Mouse (Mus musculus): ENCODE results near the gene 1190005I06Rik. TPM values are rescaled to one million over a fixed set of nuclear protein-coding genes. Genes with fewer than 3 reads are reported as not detected.

The 1190005I06Rik gene
- polyA plus RNA-seq, 1 experiment = 1.6 TPM

DNA sequence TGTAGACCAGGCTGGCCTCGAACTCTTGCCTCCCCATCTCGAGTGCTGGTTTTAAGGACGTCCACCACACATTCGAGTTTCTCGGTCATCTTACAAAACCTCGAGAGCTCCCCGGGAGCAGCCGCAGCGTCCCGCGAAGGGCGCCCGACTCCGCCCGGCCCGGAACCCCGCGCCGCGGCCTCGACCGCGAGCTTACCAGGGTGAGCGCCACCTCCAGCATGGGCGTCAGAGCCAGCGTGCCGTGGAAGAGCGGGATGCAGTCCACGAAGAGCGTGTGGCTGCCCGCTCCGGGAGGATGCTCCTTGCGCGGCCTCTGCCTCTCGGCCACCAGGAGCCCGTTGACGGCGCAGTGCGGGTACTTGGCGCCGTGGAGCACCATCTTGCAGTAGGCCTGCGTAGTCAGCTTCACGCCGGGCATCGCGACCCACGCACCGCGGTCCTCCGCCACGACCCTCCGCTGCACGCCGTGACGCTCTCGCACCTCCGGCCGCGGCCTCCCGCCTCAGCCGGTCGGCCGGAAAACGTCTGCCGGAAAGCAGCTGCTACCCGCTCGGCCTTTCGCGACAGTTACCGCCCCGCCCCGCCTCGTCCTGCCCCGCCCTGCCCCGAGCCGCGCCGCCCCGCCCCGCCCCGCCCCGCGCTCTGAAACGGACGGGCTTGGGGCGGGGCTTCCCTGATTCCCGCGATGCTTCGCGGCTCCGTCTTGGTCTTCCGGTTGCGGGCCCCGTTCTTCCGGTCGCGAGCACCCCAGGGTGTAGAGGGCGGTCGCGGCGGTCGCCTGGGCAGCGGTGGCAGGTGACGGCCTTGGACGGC lies 20.3 kb upstream of the 1190005I06Rik start, which contains the start of the genes Gm27021 and Cox4i1:
Gm27021 (minus strand) TSS at position 519 of the 813 bp plus-strand sequence.
Cox4i1 (plus strand) TSS at position 662 of the 813 bp plus-strand sequence.
- no peaks in the 10 kb centered on the region for H3K27me3 ChIP-seq (ENCODE audit: control insufficient read depth, insufficient read depth, low read length)
- peak within 1 kb of the TSS; percentile 99 for H3K4me3 ChIP-seq (ENCODE audit: low read depth, low read length)
- WGBS = under 1% methylated on average over 105 of the region's 105 CpGs
- peaks cover 10% of the 10 kb centered on the region for H3K4me1 ChIP-seq (ENCODE audit: control insufficient read depth, insufficient read depth, insufficient read length, low read length)
- peaks cover 30% of the 10 kb centered on the region for H3K36me3 ChIP-seq (ENCODE audit: control insufficient read depth, insufficient read depth, low read length)
- peak within 1 kb of the TSS; percentile 90 for H3K27ac ChIP-seq (ENCODE audit: insufficient read depth, low read depth, low read length)
- TF ChIP-seq CTCF (IDR thresholded peaks at IDR 0.05; ENCODE audit: extremely low read depth, insufficient read length, insufficient replicate concordance, low read depth, low read length) (peak; percentile 13; the same call in 1 of the 2 replicates), POLR2A (IDR thresholded peaks at IDR 0.05; ENCODE audit: low read depth, low read length) (peak; percentile 89)

DNA sequence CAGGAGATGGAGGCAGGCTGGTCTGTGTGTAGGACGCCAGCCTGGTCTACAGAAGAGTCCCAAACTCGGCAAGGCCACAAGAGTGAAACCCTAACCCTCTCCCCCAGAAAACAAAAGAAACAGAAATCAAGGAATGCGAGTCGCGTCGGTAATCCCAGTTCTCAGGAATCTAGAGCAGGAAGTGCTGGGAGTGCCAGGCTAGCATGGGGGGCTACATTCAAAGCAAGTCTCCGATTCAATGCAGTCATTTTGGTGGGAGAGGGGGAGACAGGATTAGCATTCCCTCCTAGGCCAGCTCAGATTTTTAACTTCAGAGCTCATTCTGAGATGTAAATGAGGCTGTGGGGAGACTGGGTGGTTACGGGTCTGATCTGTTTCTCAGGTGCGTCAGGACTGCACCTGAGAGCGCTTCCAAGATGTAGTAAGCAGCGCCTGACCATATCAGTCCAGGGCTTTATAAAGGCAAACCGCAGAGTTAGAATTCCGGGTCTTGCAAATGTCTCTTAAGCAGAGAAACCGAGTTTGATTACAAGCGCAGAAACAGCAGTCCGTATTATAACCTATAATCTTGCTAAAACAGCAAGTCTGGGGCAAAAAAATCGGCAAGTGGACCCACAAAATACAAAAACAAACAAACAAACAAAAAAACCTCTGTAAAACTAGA lies 19.5 kb upstream of the 1190005I06Rik start:
- TF ChIP-seq POLR2A (IDR thresholded peaks at IDR 0.05; ENCODE audit: low read depth, low read length) = no peak
- TF ChIP-seq CTCF (IDR thresholded peaks at IDR 0.05; ENCODE audit: extremely low read depth, insufficient read length, insufficient replicate concordance, low read depth, low read length) = no peak
- 5% methylated on average over 17 of the region's 17 CpGs for WGBS
- H3K36me3 ChIP-seq (ENCODE audit: control insufficient read depth, insufficient read depth, low read length) = peaks cover 22% of the 10 kb centered on the region
- H3K4me3 ChIP-seq (ENCODE audit: low read depth, low read length) = peak overlapping the region; percentile 91
- H3K4me1 ChIP-seq (ENCODE audit: control insufficient read depth, insufficient read depth, insufficient read length, low read length) = peaks cover 10% of the 10 kb centered on the region
- no peak overlapping the region for H3K27ac ChIP-seq (ENCODE audit: insufficient read depth, low read depth, low read length)
- no peaks in the 10 kb centered on the region for H3K27me3 ChIP-seq (ENCODE audit: control insufficient read depth, insufficient read depth, low read length)

DNA sequence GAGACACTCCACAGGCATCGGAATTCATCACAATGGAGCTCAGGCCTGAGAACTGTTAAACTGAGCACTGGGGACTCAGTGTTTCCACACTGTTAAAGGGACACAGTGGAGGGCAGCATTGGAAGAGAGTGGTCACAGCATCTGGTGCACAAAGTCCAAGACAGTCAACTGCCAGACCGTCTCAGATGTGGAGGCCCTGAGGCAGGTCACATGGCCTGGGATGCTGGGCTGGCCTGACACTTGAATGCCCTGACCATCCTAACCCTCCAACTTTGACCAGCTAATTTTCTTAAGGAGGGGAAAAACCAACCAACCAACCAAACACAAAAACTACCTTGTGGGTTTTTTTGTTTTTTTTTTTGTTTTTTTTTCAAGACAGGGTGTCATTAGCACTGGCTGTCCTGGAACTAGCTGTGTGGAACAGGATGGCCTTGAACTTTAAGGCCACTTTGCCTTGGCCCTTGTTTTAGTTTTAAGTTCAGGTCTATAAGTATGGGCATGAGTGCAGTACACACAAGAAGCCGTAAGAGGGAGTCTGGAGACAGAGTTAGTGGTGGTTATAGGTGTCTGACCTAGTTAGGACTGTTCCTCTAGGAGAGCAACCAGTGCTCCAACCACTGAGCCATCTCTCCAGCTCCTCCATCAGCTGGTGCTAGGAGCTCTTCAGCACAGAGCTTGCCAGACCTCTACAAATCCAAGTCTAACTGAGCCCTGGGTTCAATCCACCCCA lies 18.5 kb upstream of the 1190005I06Rik start:
- H3K4me3 ChIP-seq (ENCODE audit: low read depth, low read length) = no peak overlapping the region
- H3K36me3 ChIP-seq (ENCODE audit: control insufficient read depth, insufficient read depth, low read length) = peaks cover 12% of the 10 kb centered on the region
- no peak overlapping the region for H3K27ac ChIP-seq (ENCODE audit: insufficient read depth, low read depth, low read length)
- H3K27me3 ChIP-seq (ENCODE audit: control insufficient read depth, insufficient read depth, low read length) = no peaks in the 10 kb centered on the region
- TF ChIP-seq POLR2A (IDR thresholded peaks at IDR 0.05; ENCODE audit: low read depth, low read length) = no peak
- no peak for TF ChIP-seq CTCF (IDR thresholded peaks at IDR 0.05; ENCODE audit: extremely low read depth, insufficient read length, insufficient replicate concordance, low read depth, low read length)
- WGBS = 70% methylated on average over 3 of the region's 3 CpGs
- peaks cover 10% of the 10 kb centered on the region for H3K4me1 ChIP-seq (ENCODE audit: control insufficient read depth, insufficient read depth, insufficient read length, low read length)

DNA sequence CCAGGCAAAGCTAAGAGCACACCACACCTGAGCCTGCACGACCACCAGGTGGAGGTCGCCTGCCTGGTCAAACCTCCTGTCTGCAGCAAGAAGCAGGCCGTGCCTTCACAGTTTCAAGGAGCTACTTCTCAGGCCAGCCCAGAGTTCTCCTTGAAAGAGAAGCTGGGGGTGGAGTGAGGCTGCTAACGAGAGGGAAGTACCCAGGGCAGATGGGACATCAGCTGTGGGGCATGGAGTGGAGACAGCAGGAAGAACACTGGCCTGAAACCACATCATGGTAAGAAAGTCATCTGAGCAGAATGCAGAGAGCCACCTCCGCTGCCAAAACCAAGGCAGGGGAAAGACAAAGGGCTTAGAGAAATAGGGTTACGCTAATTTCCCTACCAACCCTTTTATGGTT lies 17.1 kb upstream of the 1190005I06Rik start:
- 80% methylated on average over 6 of the region's 6 CpGs for WGBS
- no peaks in the 10 kb centered on the region for H3K36me3 ChIP-seq (ENCODE audit: control insufficient read depth, insufficient read depth, low read length)
- no peak overlapping the region for H3K27ac ChIP-seq (ENCODE audit: insufficient read depth, low read depth, low read length)
- peaks cover 10% of the 10 kb centered on the region for H3K4me1 ChIP-seq (ENCODE audit: control insufficient read depth, insufficient read depth, insufficient read length, low read length)
- no peak for TF ChIP-seq POLR2A (IDR thresholded peaks at IDR 0.05; ENCODE audit: low read depth, low read length)
- no peak for TF ChIP-seq CTCF (IDR thresholded peaks at IDR 0.05; ENCODE audit: extremely low read depth, insufficient read length, insufficient replicate concordance, low read depth, low read length)
- H3K4me3 ChIP-seq (ENCODE audit: low read depth, low read length) = no peak overlapping the region
- H3K27me3 ChIP-seq (ENCODE audit: control insufficient read depth, insufficient read depth, low read length) = no peaks in the 10 kb centered on the region

DNA sequence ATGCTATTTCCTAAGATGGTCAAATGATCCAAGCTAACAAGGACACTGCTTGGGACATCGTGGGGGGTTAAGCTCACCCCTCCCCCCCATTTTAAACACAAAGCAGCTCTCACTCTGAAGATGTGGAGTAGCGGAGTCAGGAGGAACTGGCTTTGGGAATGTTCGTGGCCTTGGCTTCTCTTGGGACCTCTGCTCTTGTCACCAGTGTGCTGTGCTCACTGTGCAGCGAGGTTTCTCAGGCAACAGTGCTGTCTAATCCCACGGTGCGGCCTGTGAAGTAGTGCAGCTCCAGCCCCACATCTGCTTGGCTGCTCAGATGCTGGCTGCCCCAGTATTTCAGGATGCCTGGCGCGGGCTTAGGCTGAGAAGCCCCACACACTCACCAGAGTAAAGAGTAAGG lies 10.0 kb upstream of the 1190005I06Rik start:
- 88% methylated on average over 8 of the region's 8 CpGs for WGBS
- H3K27ac ChIP-seq (ENCODE audit: insufficient read depth, low read depth, low read length) = no peak overlapping the region
- H3K27me3 ChIP-seq (ENCODE audit: control insufficient read depth, insufficient read depth, low read length) = no peaks in the 10 kb centered on the region
- peaks cover 9% of the 10 kb centered on the region; the same call in 1 of the 2 replicates for H3K4me1 ChIP-seq (ENCODE audit: control insufficient read depth, insufficient read depth, insufficient read length, low read length)
- no peak overlapping the region for H3K4me3 ChIP-seq (ENCODE audit: low read depth, low read length)
- TF ChIP-seq POLR2A (IDR thresholded peaks at IDR 0.05; ENCODE audit: low read depth, low read length) (no peak), CTCF (IDR thresholded peaks at IDR 0.05; ENCODE audit: extremely low read depth, insufficient read length, insufficient replicate concordance, low read depth, low read length) (no peak)
- peaks cover 29% of the 10 kb centered on the region for H3K36me3 ChIP-seq (ENCODE audit: control insufficient read depth, insufficient read depth, low read length)

DNA sequence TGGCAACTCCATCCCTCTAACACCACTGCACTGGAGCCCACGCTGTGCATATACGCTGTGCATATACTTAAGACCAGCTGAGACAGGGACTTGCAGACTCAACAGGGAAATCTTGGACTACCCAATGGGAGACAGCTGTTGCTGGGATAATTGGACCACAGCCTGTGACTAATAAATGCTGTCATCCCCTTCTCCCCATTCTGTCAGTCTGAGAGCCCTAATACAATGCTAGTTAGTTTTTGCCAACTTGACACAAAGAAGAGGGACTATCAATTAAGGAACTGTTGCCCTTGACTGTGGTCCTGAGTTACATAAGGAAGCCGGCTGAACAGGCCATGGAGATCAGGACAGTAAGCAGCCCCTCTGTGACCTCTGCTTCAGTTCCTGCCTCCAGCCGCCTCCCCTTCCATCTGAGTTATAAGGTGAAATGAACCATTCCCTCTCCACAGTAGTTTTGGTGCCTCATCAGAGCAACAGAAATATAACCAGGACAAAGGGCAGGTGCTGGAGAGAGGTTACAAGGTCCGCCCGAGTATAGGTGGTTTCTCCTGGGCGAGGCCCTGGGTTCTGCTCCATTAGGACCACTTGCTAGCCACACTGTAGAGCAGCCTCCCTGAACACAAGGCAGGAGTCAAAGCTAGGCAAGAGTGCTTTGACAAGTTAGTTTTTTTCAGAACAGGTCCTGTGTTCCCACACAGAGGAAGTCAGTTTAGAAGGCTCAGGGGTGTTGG lies 9.1 kb upstream of the 1190005I06Rik start:
- no peak overlapping the region for H3K4me3 ChIP-seq (ENCODE audit: low read depth, low read length)
- peaks cover 9% of the 10 kb centered on the region; the same call in 1 of the 2 replicates for H3K4me1 ChIP-seq (ENCODE audit: control insufficient read depth, insufficient read depth, insufficient read length, low read length)
- no peak overlapping the region for H3K27ac ChIP-seq (ENCODE audit: insufficient read depth, low read depth, low read length)
- no peaks in the 10 kb centered on the region for H3K27me3 ChIP-seq (ENCODE audit: control insufficient read depth, insufficient read depth, low read length)
- WGBS = 62% methylated on average over 7 of the region's 7 CpGs
- H3K36me3 ChIP-seq (ENCODE audit: control insufficient read depth, insufficient read depth, low read length) = peaks cover 29% of the 10 kb centered on the region
- no peak for TF ChIP-seq CTCF (IDR thresholded peaks at IDR 0.05; ENCODE audit: extremely low read depth, insufficient read length, insufficient replicate concordance, low read depth, low read length)
- TF ChIP-seq POLR2A (IDR thresholded peaks at IDR 0.05; ENCODE audit: low read depth, low read length) = no peak

All from small intestine, adult 2 months (tissue).